Mouse (Mus musculus) CH12.LX (cell line): ENCODE results near the gene Gm609. TPM values are rescaled to one million over a fixed set of nuclear protein-coding genes. Genes with fewer than 3 reads are reported as not detected.

Source experiments
- DNase-seq: peaks from one replicate; pipeline ENCODE4 v3.0.0-alpha.2; 2013; ENCODE audit errors: extremely low read depth
- H3K27ac ChIP-seq: 2 replicates; pipeline ENCODE4 v1.5.1; 2012; ENCODE audit warnings: low read depth, mild to moderate bottlenecking, control low read depth, moderate library complexity; ENCODE audit not compliant: insufficient read depth
- H3K27me3 ChIP-seq: replicated peaks from 2 replicates; pipeline ENCODE3; 2012; ENCODE audit warnings: inconsistent platforms
- H3K36me3 ChIP-seq, 2 experiments: replicated peaks in 1 of 2; 2 replicates each; pipeline versions ENCODE3 to v1.6.1; 2012; ENCODE audit warnings: inconsistent platforms in 1 of 2, low read length in 1 of 2, mild to moderate bottlenecking in 1 of 2, mixed read lengths in 1 of 2, moderate library complexity in 1 of 2; ENCODE audit not compliant: control insufficient read depth in 1 of 2, insufficient read depth in 1 of 2
- H3K4me1 ChIP-seq, 2 experiments: 2 replicates each; pipeline ENCODE4 v1.6.1; 2012; ENCODE audit warnings: inconsistent platforms in 1 of 2, moderate library complexity in 1 of 2; ENCODE audit not compliant: insufficient read depth in 2 of 2, control insufficient read depth in 1 of 2
- H3K4me2 ChIP-seq: 2 replicates; pipeline ENCODE4 v1.6.1; 2012; ENCODE audit warnings: low read depth, mild to moderate bottlenecking, control low read depth; ENCODE audit not compliant: poor library complexity, insufficient read depth, severe bottlenecking
- H3K4me3 ChIP-seq, 3 experiments: fragments of 150-350 bp in 1 of 3; sonication (generic) in 1 of 3; replicated peaks in 1 of 3; 2 replicates each; pipeline versions ENCODE3 to v1.5.1; 2011 to 2012; ENCODE audit warnings: low read depth in 2 of 3, low read length in 2 of 3, mild to moderate bottlenecking in 2 of 3, moderate library complexity in 2 of 3, control low read depth in 1 of 3, improper control_type of control experiment in 1 of 3, inconsistent platforms in 1 of 3, mixed read lengths in 1 of 3; ENCODE audit not compliant: poor library complexity in 1 of 3
- H3K79me2 ChIP-seq: replicated peaks from 2 replicates; pipeline ENCODE4 v1.6.1; 2012; ENCODE audit warnings: mild to moderate bottlenecking, moderate library complexity; ENCODE audit not compliant: control insufficient read depth, poor library complexity, insufficient read depth, severe bottlenecking; ENCODE audit errors: extremely low read depth
- H3K9ac ChIP-seq: 2 replicates; pipeline ENCODE4 v1.6.1; 2012; ENCODE audit warnings: low read depth, mild to moderate bottlenecking, control low read depth, moderate library complexity; ENCODE audit not compliant: insufficient read depth
- H3K9me3 ChIP-seq: replicated peaks from 2 replicates; pipeline ENCODE3; 2012; ENCODE audit warnings: low read length, inconsistent platforms, mixed read lengths
- CTCF ChIP-seq, 2 experiments: IDR thresholded peaks in 1 of 2; conservative IDR thresholded peaks in 1 of 2; 2 replicates each; pipeline ENCODE4 v1.5.1; 2011 to 2012; ENCODE audit warnings: low read depth in 2 of 2, low read length in 2 of 2, improper control_type of control experiment in 1 of 2, inconsistent platforms in 1 of 2, mild to moderate bottlenecking in 1 of 2, moderate library complexity in 1 of 2
- EP300 ChIP-seq: IDR thresholded peaks from 2 replicates; pipeline ENCODE4 v1.6.1; 2011; ENCODE audit warnings: low read length, improper control_type of control experiment
- ETS1 ChIP-seq: conservative IDR thresholded peaks from 2 replicates; pipeline ENCODE4 v1.6.1; 2012; ENCODE audit warnings: low read depth, mild to moderate bottlenecking, inconsistent platforms, low read length, improper control_type of control experiment, moderate library complexity
- GABPA ChIP-seq: IDR thresholded peaks from 2 replicates; pipeline ENCODE4 v1.6.1; 2012; ENCODE audit warnings: low read depth, low read length, improper control_type of control experiment, inconsistent platforms; ENCODE audit not compliant: insufficient replicate concordance
- HCFC1 ChIP-seq: IDR thresholded peaks from 2 replicates; pipeline ENCODE4 v1.6.1; 2012; ENCODE audit warnings: low read depth, mild to moderate bottlenecking, inconsistent platforms, low read length, improper control_type of control experiment
- IRF4 ChIP-seq: IDR thresholded peaks from 2 replicates; pipeline ENCODE4 v1.6.1; 2014; ENCODE audit warnings: low read depth, mild to moderate bottlenecking, inconsistent platforms, low read length, improper control_type of control experiment
- JUN ChIP-seq: IDR thresholded peaks from 2 replicates; pipeline ENCODE4 v1.6.1; 2011; ENCODE audit warnings: low read depth, mild to moderate bottlenecking, low read length, improper control_type of control experiment, moderate library complexity; ENCODE audit not compliant: insufficient read depth
- JUND ChIP-seq: conservative IDR thresholded peaks from 2 replicates; pipeline ENCODE4 v1.6.1; 2011; ENCODE audit warnings: low read depth, low read length, improper control_type of control experiment
- MAX ChIP-seq: IDR thresholded peaks from 2 replicates; pipeline ENCODE4 v1.6.1; 2011; ENCODE audit warnings: low read length, improper control_type of control experiment
- MAZ ChIP-seq: IDR thresholded peaks from 2 replicates; pipeline ENCODE4 v1.6.1; 2012; ENCODE audit warnings: low read depth, mild to moderate bottlenecking, inconsistent platforms, low read length, improper control_type of control experiment, moderate library complexity
- MEF2A ChIP-seq: IDR thresholded peaks from 2 replicates; pipeline ENCODE4 v1.6.1; 2014; ENCODE audit warnings: low read depth, mild to moderate bottlenecking, inconsistent platforms, low read length, improper control_type of control experiment, borderline replicate concordance
- MYC ChIP-seq: IDR thresholded peaks from 2 replicates; pipeline ENCODE4 v1.6.1; 2011; ENCODE audit warnings: low read depth, mild to moderate bottlenecking, improper control_type of control experiment, low read length
- NRF1 ChIP-seq: IDR thresholded peaks from 2 replicates; pipeline ENCODE4 v1.6.1; 2014; ENCODE audit warnings: low read depth, mild to moderate bottlenecking, inconsistent platforms, low read length, improper control_type of control experiment, moderate library complexity
- POLR2A ChIP-seq: IDR thresholded peaks from 2 replicates; pipeline ENCODE4 v1.6.1; 2011; ENCODE audit warnings: low read depth, mild to moderate bottlenecking, improper control_type of control experiment, low read length
- RAD21 ChIP-seq: IDR thresholded peaks from 2 replicates; pipeline ENCODE4 v1.6.1; 2011; ENCODE audit warnings: low read depth, mild to moderate bottlenecking, low read length, improper control_type of control experiment, moderate library complexity
- SIN3A ChIP-seq: IDR thresholded peaks from 2 replicates; pipeline ENCODE4 v1.6.1; 2012; ENCODE audit warnings: low read length, improper control_type of control experiment, inconsistent platforms
- UBTF ChIP-seq: IDR thresholded peaks from 2 replicates; pipeline ENCODE4 v1.6.1; 2012; ENCODE audit warnings: low read depth, mild to moderate bottlenecking, inconsistent platforms, low read length, improper control_type of control experiment, moderate library complexity
- ZC3H11A ChIP-seq: IDR thresholded peaks from 2 replicates; pipeline ENCODE4 v1.6.1; 2012; ENCODE audit warnings: low read depth, mild to moderate bottlenecking, inconsistent platforms, low read length, improper control_type of control experiment
- ZKSCAN1 ChIP-seq: IDR thresholded peaks from 2 replicates; pipeline ENCODE4 v1.6.1; 2012; ENCODE audit warnings: low read depth, inconsistent platforms, low read length, improper control_type of control experiment, borderline replicate concordance
- dilution Hi-C: fragments of 300-500 bp; cut with MboI; formaldehyde crosslinking; loops from 2 replicates; pipeline ENCODE4 v1.14.3; 2020; ENCODE audit warnings: low sequenced_read_pairs; ENCODE audit not compliant: extremely low pct_unique_long_range_greater_than_20kb, extremely low pct_ligation_motif_present
- in situ Hi-C: fragments of 300-500 bp; cut with MboI; formaldehyde crosslinking; loops from 3 replicates; pipeline ENCODE4 v1.14.3; 2019; ENCODE audit warnings: low sequenced_read_pairs, low pct_ligation_motif_present, low pct_unique_long_range_greater_than_20kb, mixed read lengths
- polyA plus RNA-seq: library from polyadenylated mRNA; unstranded; fragments of >175 nt; gene quantifications from 2 replicates; pipeline ENCODE4 v1.2.1, GENCODE M21; 2012; ENCODE audit warnings: low read depth; ENCODE audit not compliant: insufficient read length
- total RNA-seq, 2 experiments: library from RNA; depleted of rRNA; stranded (reverse); fragments of 300-350 nt in 1 of 2; fragments of >200 nt in 1 of 2; gene quantifications; 2 replicates each; pipeline ENCODE4 v1.2.3; 2012 to 2014

Gm609 gene
- total and polyA plus RNA-seq, 3 experiments: 0.04 TPM; not detected in 2

DNA sequence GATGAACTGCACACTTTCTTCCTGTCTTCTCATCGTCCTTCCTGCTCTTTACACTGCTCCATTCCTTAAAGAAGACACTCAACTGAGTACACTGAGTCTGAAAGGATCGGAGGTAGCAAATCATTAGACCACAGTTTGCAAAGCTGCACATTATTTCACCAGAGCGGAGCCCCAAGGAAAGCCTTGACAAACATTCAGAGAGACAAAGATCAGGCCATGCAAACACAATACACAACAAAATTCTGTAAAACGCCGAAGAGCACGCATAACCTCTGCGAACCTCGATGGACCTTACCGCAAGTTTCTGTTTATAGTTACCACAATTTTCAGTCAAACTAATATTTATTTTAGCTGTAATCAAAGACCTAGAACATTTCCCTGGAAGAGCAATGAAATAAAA is 127.4 kb downstream of the Gm609 start:
- in situ Hi-C loops: no loop called here
- no peaks in the 10 kb centered on the region for H3K36me3 ChIP-seq
- no peak overlapping the region for H3K4me3 ChIP-seq
- TF ChIP-seq RAD21 (no peak), MYC (no peak), IRF4 (no peak), NRF1 (no peak), POLR2A (no peak), JUND (no peak), EP300 (no peak), HCFC1 (no peak), ZKSCAN1 (no peak), UBTF (no peak), JUN (no peak), MAZ (no peak), ETS1 (no peak), ZC3H11A (no peak)
- H3K27ac ChIP-seq: no peak overlapping the region
- H3K27me3 ChIP-seq: no peaks in the 10 kb centered on the region
- H3K9me3 ChIP-seq: no peaks in the 10 kb centered on the region
- no peak for DNase-seq
- H3K4me2 ChIP-seq: no peak overlapping the region
- dilution Hi-C loops: no loop called here
- no peak overlapping the region for H3K9ac ChIP-seq
- H3K4me1 ChIP-seq: peaks cover 0 to 8% of the 10 kb centered on the region in 2 experiments; a peak in 1 of 4 replicates
- H3K79me2 ChIP-seq: no peaks in the 10 kb centered on the region

DNA sequence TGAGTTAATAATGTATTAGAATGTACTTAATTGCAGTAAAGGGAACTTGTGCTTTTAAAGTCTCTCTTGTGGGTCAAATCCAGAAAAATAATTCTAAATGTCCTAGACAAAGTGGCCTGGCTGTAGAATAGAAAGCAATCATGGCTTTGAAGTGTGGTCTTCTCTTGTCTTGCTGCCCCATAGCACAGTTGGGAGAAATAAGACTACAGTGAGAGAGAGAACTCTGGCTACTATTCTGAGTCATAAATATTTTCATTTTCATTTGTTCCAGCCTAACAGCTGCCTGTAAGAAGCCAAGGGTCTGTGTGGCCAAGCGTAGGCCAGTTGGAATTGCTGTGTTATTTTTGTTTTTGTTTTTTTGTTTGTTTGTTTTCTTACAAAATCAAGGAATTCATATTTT is 128.1 kb downstream of the Gm609 start:
- no peak overlapping the region for H3K9ac ChIP-seq
- TF ChIP-seq EP300 (peak; percentile 62), SIN3A (no peak), MAX (no peak), CTCF (conservative IDR thresholded peaks at IDR 0.05 in 1 of 2, IDR thresholded peaks at IDR 0.05 in 1 of 2; ENCODE audit: low read depth in 2 of 2, low read length in 2 of 2) (no peak), MAZ (no peak), GABPA (no peak), JUN (peak; percentile 37; the same call in 1 of the 2 replicates), IRF4 (peak; percentile 79), MEF2A (no peak)
- no peaks in the 10 kb centered on the region for H3K27me3 ChIP-seq
- H3K4me1 ChIP-seq: peaks cover 0 to 8% of the 10 kb centered on the region in 2 experiments; a peak in 1 of 4 replicates
- no peak overlapping the region for H3K4me3 ChIP-seq
- DNase-seq: no peak
- dilution Hi-C loops (no loop called here), in situ Hi-C loops (no loop called here)
- no peak overlapping the region for H3K27ac ChIP-seq
- H3K4me2 ChIP-seq: no peak overlapping the region
- no peaks in the 10 kb centered on the region for H3K79me2 ChIP-seq
- no peaks in the 10 kb centered on the region for H3K36me3 ChIP-seq
- no peaks in the 10 kb centered on the region for H3K9me3 ChIP-seq
